Mouse (Mus musculus): ENCODE measurements around the gene Cdx4.

GRCm38 (mm10) chrX:103321146-103321545 lies at the start of gene Cdx4:
- TF ChIP-seq CTCF (IDR thresholded peaks at IDR 0.05; ENCODE audit: borderline replicate concordance, control insufficient read depth, extremely low read depth, insufficient read depth, low read length, poor library complexity) (no peak), POLR2A (IDR thresholded peaks at IDR 0.05; ENCODE audit: control insufficient read depth, extremely low read depth, insufficient read depth, low read length, poor library complexity) (no peak)

Data from thymus, adult 2 months (tissue).